Mouse (Mus musculus) liver, embryonic 14.5 days (tissue): ENCODE data around the gene 9130019O22Rik.

Source experiments
- CTCF ChIP-seq: IDR thresholded peaks from 2 replicates; pipeline ENCODE4 v1.5.1; 2016; ENCODE audit warnings: antibody characterized with exemption, low read depth, control low read depth
- EP300 ChIP-seq: IDR thresholded peaks from 2 replicates; pipeline ENCODE4 v1.6.1; 2016; ENCODE audit warnings: antibody characterized with exemption, low read depth

DNA sequence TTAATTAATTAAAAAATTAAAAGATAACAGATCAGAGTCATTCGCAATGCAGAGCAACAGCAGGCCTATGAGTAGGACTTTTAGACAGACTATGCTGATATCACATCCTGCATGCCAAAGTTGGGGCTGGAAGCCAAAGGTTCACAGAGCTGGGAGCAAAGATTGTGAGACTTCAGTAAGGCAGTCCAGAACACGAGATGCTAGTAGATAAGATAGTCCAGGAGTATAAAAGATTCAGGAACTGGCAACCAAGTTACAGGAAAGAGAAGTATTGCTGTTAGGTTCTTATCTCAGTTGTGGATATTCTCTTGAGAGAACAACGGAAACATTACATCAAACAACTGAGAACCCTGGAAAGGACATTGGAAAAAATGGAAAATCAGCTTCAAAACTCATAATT lies 39.4 kb upstream of the 9130019O22Rik start:
- TF ChIP-seq EP300 (no peak), CTCF (no peak)
